Mouse (Mus musculus) kidney, postnatal 4 days (tissue): ENCODE measurements around the gene Gstt2.
"Not testable (repeated sequence)": the region's sequence is repeated elsewhere in the genome, so short reads cannot be mapped to it uniquely, and the experiment has no call there.

Experiments
- DNase-seq, 2 experiments: peaks; one replicate each; pipeline ENCODE4 v3.0.0; 2021; ENCODE audit warnings: mixed read lengths in 2 of 2

The Gstt2 gene

DNA sequence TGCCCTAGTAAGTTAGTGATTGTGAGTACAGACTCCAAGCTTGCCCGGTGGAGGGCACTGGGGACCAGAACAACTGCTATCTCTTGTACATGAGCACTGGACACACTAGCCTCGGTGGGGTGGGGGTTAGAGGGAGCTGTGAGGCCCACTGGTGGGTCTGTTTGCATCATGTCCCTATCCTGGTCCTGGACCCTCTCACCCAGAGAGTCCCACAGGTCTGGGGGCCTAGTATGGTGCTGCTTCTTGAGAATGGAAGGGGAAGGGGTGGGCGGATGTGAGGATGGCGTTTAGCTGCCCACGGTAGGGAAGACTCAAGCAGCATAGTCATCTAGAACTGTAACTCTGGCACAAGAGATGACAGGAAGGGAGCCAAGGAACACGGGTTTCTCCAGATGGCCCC lies 17.6 kb upstream of the Gstt2 start:
- DNase-seq, result no peak

GRCm38 (mm10) chr10:75854096-75854495 lies 16.9 kb upstream of the Gstt2 start:
- no peak for DNase-seq

GRCm38 (mm10) chr10:75853452-75853851 lies 16.2 kb upstream of the Gstt2 start:
- DNase-seq, result peak; percentile 87 to 90

DNA sequence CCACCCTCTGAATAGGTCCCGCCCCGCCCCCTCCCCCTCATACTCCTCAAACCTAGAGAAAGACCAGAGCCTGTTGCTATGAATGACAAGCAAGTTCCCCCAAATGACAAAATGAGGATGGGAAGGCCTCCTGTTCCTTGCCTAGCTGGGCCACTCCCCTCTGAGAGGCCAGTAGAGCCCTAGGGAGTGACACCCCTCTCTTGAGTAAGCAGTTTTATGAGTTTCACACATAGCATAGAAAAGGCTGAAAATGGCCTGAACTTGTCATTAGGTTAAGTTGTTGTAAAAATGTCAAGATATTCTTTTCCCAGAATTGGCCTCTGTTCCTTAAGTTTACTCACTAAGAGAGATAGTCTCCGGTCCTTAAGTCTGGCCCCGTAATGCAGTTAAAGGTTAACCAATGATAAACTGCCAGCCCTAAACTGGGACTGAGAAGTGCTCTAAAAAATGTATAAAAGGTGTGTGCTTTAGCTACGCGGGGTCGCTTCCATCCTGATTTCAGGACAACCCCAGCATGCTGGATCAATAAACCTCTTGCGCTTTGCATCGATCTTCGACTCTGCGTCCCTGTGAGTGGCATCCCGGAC lies 15.4 kb upstream of the Gstt2 start:
- no peak for DNase-seq

- no peak for DNase-seq
These were observed 14.5 kb upstream of the Gstt2 start for GRCm38 (mm10) chr10:75851681-75852080.

- no peak for DNase-seq
These were observed 13.9 kb upstream of the Gstt2 start for GRCm38 (mm10) chr10:75851076-75851475.

DNA sequence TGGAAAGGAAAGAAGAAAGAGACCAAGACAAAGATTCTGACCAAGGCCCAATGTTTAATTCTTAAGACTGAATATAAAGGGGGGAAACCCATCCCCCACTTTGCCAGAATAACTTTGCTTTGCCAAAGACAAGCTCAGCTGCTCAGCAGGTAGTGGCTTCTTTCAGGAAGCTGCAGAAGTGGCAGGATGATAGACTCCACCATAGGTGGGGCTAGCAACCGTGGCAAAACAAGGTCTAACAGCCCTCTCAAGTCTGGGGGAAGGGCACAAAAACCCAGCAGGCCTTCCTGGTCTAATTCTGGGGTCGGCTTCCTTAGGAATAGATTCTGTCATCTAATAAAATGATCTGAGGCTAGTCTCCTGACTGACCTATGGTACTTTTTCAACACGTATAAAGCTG lies 11.2 kb upstream of the Gstt2 start:
- DNase-seq, result no peak

DNA sequence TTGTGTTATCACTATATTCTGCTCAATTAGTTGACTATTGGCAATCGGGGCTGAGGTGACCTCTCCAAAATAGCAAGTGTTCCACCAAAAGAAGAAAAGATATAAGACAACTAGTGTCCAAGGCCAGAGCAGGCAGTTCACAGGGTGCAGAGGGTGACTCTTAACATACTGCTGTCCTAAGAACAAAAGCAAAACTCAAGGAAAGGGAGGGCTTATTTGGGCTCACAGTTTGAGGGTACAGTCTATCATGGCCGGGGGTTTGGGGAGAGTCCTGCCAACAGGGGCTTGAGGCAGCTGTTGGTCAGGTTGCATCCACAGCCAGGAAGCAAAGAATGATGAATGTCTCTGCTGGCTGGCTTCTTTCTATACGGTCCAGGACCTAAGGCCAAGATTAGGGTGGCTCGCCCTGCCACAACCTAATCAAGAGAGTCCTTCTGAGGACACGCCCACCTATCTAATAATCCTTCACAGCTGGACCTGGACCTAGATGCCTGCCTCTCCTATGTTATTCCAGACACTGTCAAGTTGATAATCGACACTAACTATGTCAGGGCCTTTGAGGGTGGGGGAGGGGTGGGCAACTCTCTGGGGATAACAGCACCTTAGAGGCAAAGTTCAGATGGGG lies 8.2 kb upstream of the Gstt2 start:
- no peak for DNase-seq

DNA sequence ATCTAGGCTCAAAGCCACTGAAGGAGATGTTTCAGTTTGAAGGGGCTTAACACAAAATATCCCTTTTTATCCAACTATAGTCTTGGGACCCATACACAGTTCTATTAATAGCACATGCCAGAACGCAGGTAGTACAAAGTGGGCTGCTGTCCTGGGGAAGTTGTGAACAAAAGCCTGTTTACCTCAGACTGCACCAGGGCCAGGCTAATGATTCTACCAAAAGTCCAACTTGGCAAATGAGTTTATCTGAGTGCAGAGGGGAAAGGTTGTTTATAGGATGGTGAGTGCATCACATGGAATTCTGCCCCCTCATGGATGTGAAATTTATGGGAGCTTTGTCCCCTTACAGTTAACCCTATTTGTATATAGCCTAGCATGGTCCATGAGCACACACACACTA lies 7.6 kb upstream of the Gstt2 start:
- DNase-seq, result no peak

GRCm38 (mm10) chr10:75843898-75844297 lies 6.7 kb upstream of the Gstt2 start:
- DNase-seq, result not testable (repeated sequence)

DNA sequence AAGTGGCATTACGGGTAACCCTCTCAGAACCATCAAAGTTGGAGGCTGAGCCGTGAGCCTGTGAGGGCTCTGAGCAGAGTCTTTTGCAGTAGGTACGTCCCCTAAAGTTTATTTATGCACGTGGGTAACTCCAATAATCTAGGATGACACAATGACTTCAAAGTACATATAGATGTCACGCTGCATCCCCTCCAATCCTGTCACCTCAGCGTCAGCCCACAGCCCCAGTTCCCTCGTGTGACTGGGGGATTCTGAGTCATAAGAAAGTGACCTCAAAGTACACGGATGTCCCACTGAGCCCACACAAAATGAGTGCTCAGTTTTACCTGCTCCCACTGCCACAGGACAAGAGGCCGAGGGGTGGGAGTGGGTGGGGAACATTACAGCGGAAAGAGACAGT lies 1.9 kb upstream of the Gstt2 start:
- no peak for DNase-seq

DNA sequence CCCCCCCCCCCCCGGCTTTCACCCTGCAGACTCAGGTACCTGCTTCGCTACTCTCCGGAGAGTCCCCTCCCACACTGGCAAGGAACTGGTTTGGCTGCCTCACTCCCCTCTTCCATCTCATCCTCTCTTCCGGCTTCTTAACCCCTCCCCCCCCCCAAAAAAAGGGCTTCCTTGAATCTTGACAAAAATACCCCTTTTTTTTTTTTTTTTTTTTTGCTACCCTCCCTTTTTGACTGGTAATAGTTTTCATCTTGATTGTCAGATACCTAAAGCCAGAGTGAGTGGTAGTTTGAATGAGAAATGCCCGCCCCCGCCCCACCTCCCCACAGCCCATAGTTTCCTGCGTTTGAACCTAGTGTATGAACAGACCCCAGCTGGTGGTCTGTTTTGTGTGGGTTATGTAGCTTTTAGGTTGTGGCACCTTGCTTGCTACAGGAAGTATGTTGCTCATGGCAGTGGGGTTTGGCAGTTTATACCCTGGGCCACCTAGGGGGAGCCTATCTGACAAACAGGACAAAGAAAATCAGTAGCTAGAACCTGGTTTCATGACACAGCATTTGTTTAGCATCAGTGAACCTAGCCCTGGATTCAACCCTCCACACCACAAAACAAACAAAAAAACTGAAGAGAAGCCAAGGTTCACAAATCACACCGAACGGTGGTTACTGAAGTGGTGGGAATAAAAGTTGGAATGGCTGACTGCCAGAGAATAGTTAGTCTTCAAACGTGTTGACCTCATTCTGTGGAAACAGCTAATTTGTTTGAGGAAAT lies 1.3 kb downstream of the Gstt2 start:
- peak; percentile 29 to 52 for DNase-seq

GRCm38 (mm10) chr10:75835307-75835706 lies 1.9 kb downstream of the Gstt2 start:
- DNase-seq, result peak; percentile 74 to 83

- DNase-seq, result no peak
These were observed 2.5 kb downstream of the Gstt2 start for GRCm38 (mm10) chr10:75834721-75835120.

- peak; percentile 93 to 95 for DNase-seq
These were observed 3.0 kb downstream of the Gstt2 start for GRCm38 (mm10) chr10:75834250-75834649.

GRCm38 (mm10) chr10:75833456-75834080 lies 3.7 kb downstream of the Gstt2 start:
- peak; percentile 54 to 63 for DNase-seq

GRCm38 (mm10) chr10:75832272-75832895 lies 4.8 kb downstream of the Gstt2 start:
- peak; percentile 75 to 81 for DNase-seq

DNA sequence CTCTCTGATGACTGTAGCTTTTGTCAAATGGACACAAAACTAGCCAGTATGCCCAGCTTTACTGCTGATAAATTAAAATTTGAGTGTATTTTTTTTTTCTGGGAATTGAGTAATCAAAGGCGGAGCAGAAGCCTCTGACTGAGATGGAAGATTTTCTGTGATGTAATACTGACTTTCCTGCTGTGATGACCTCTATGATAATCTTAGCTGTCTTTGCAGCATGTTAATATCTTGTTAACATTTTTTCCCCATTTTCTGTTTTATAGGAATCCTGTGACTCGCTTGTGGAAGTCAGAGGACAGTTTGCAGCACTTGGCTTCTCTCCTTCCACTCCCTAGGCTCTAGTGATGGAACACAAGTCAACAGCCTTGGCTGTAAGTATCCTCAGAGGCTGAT lies 7.0 kb downstream of the Gstt2 start:
- no peak for DNase-seq

- no peak for DNase-seq
These were observed 7.5 kb downstream of the Gstt2 start for GRCm38 (mm10) chr10:75829529-75830274.

GRCm38 (mm10) chr10:75828500-75828931 lies 8.7 kb downstream of the Gstt2 start:
- DNase-seq, result peak in 1 of 2 experiments; percentile 27

DNA sequence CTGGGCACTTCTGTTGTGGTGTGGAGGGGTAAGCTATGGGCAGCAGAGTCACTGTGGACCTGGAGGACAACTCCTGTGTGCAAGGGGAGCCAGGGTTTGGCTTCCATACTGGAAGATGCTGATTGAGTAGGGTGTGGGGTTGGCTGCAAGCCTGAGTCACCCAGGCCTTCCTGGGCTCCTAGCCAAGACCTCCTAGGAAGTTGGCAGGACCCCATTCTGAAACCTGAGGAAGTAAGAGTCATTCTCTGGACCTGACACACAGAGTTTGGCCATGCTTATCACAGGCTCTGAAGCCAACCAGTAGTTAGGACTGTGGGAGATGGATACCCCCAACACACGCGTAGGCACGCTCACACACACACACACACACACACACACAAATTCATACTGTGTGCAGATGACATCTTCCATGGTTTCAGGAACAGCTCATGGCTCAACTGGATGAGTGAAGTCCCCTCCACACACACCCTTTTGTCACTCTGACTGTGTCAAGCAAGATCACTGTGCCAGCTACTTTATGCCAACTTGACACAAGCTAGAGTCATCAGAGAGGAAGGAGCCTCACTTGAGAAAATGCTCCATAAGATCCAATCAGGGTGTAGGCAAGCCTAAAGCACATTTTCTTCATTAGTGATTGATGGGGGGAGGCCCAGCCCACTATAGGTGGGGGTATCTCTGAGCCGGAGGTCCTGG lies 9.4 kb downstream of the Gstt2 start:
- peak; percentile 48 to 61 for DNase-seq

DNA sequence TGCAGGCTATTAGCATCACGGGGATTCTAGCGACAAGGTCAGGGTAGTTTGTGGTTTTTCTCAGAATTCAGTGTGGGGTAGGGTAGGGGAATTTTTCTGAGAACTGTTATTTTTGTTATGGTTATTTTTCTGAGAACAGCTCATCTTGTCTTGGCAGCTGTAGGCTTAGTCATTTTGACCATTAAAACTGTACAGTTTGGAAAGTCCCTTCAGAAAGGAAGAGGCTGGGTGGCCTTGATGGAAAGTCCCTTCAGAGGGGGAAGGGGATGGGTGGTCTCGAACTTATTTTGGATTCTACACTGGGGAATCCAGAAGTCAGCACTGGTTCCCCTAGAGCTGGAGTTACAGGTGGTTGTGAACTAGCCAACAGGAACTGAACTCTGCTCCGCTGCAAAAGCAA lies 12.7 kb downstream of the Gstt2 start:
- no peak for DNase-seq
